Mouse (Mus musculus): Measurements from ENCODE around the gene Pygm. TPM values are rescaled to one million over a fixed set of nuclear protein-coding genes. Genes with fewer than 3 reads are reported as not detected.

Pygm gene
- total RNA-seq, 2 experiments from 2014 or later: 6.2 to 8.2 TPM

- DNase-seq: no peak
- intact Hi-C loops (cut with DNase I): no loop called here
These were observed 22.9 kb downstream of the Pygm start for GRCm38 (mm10) chr19:6407109-6407508.

DNA sequence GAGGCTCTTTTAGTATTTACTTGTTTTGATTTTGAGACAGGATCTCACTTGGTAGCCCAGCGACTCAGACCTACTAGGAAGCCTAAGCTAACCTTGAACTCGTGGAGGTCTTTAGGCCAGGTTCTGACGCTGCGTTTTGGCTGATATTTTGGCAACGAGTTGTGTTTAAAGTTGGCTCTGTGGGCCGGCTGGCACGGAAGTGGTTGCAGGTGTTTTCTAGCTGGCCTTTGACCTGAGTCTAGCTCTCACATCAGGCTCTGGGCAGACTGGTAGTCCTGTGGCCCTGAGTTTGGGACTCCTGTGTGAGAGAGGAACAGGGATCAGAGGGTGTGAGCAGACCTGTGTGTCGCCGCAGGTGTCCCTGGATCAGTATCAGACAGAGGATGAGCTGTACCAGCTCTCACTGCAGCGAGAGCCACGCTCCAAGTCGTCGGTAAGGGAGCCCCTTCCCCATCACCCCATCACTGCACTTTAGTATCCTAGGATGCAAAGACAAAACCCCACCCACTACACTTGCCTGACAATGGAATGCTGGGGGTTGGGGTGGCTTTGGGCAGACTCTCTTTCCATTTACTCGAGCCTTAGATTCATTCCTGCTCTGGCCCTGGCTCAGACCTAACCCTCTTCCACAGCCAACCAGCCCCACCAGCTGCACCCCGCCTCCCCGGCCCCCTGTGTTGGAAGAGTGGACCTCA is 23.8 kb downstream of the Pygm start:
- intact Hi-C loops (cut with DNase I): no loop called here
- no peak for DNase-seq

GRCm38 (mm10) chr19:6408749-6409148 is 24.6 kb downstream of the Pygm start:
- intact Hi-C loops (cut with DNase I): no loop called here
- no peak for DNase-seq

GRCm38 (mm10) chr19:6409176-6409575 is 25.0 kb downstream of the Pygm start:
- no peak for DNase-seq
- intact Hi-C loops (cut with DNase I): no loop called here

DNA sequence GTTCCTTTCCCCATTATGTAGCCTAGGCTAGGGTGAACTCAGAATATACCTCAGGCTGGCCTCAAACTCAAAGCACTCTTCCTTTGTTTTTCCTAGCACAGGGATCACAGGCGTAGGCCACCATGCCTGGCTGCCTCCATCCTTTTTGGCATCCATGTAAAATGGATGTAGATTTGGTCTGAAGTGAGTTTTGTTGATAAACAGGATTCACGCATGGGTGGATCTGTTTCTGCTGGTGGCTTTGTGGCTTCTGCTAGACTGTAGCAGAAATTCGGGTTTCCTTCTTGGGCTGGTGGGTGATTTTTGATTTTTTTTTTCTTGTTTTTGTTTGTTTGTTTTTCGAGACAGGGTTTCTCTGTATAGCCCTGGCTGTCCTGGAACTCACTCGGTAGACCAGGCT is 25.7 kb downstream of the Pygm start:
- no peak for DNase-seq
- intact Hi-C loops (cut with DNase I): no loop called here

GRCm38 (mm10) chr19:6412798-6413197 is 28.6 kb downstream of the Pygm start:
- no peak for DNase-seq
- intact Hi-C loops (cut with DNase I): no loop called here

GRCm38 (mm10) chr19:6415454-6415853 is 31.3 kb downstream of the Pygm start:
- no peak for DNase-seq

GRCm38 (mm10) chr19:6416124-6416770 is 32.0 kb downstream of the Pygm start:
- peak; percentile 74 for DNase-seq
- intact Hi-C loops (cut with DNase I): no loop called here

More at GRCm38 (mm10) chr19:6415454-6415853, 31.3 kb downstream of the Pygm start:
- intact Hi-C loops (cut with DNase I): no loop called here

GRCm38 (mm10) chr19:6416894-6417761 is 32.9 kb downstream of the Pygm start:
- intact Hi-C loops (cut with DNase I): no loop called here
- no peak for DNase-seq

DNA sequence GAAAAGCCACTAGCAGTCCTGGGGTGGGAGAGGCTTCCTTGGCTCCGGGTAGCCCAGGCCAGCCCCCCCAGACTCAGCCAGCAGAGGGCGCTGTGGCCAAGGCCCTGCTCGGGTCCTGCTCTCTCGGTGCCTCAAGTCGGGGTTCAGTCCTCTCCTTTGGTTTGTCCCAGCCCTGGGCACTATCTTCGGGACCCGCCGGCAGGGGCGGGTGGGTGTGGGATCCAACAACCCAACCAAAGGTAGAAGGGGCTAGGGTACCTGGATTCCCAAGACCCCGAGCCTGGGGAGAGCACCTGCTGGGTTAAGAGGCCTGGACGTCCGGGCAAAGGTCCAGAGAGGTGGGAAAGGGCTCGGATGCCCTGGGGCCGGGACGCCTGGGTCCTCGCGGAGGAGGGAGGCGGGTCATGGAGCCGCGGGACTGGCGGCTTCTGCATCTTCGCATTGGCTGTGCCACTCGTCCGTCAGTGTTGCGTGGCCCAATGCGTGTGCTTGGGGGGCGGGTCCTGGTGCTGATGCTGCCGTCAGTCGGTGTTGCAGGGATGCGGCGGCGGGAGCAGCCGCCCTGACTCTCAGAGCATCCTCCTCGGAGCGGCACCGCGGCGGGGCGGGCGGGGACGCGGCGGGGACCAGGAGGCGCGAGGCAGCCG is 34.2 kb downstream of the Pygm start, which contains the start of gene Nrxn2:
Nrxn2 (plus strand) TSS at position 499 of the 647 bp plus-strand sequence.
- intact Hi-C loops (cut with DNase I): no loop called here
- peak; percentile 97 for DNase-seq

GRCm38 (mm10) chr19:6418984-6419692 is 34.9 kb downstream of the Pygm start:
- peak; percentile 66 for DNase-seq

GRCm38 (mm10) chr19:6419805-6420310 is 35.7 kb downstream of the Pygm start:
- intact Hi-C loops (cut with DNase I): no loop called here
- DNase-seq: no peak

More at GRCm38 (mm10) chr19:6418984-6419692, 34.9 kb downstream of the Pygm start:
- intact Hi-C loops (cut with DNase I): no loop called here

- intact Hi-C loops (cut with DNase I): no loop called here
- DNase-seq: no peak
These were observed 36.4 kb downstream of the Pygm start for GRCm38 (mm10) chr19:6420481-6421210.

DNA sequence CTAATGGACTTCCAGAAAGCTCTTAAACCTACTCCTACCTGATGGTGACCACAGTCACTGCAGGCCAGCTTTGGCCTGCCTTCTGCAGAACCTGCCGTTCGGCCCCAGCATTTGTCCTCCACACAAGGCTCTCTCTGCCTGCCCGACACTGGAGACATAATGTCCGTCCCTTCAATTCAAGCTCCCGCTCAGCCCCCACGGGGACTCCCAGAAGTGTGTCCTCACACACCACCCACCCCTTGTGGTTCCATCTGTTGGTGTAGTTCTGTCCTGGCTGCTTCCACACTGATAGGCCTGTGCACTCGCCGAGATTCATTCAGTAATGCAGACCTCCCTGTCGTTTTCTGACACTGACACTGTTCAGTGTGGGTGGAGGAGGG is 37.0 kb downstream of the Pygm start:
- no peak for DNase-seq
- intact Hi-C loops (cut with DNase I): no loop called here

GRCm38 (mm10) chr19:6422014-6422413 is 37.8 kb downstream of the Pygm start:
- DNase-seq: no peak
- intact Hi-C loops (cut with DNase I): no loop called here

GRCm38 (mm10) chr19:6423241-6423640 is 39.0 kb downstream of the Pygm start:
- intact Hi-C loops (cut with DNase I): no loop called here

GRCm38 (mm10) chr19:6424137-6424881 is 40.1 kb downstream of the Pygm start:
- intact Hi-C loops (cut with DNase I): no loop called here
- no peak for DNase-seq

More at GRCm38 (mm10) chr19:6423241-6423640, 39.0 kb downstream of the Pygm start:
- DNase-seq: no peak

GRCm38 (mm10) chr19:6425595-6425994 is 41.4 kb downstream of the Pygm start:
- no peak for DNase-seq
- intact Hi-C loops (cut with DNase I): no loop called here

All from left cerebral cortex, postnatal 4 days (tissue).